Mouse (Mus musculus): ENCODE data around the gene Mta1.

DNA sequence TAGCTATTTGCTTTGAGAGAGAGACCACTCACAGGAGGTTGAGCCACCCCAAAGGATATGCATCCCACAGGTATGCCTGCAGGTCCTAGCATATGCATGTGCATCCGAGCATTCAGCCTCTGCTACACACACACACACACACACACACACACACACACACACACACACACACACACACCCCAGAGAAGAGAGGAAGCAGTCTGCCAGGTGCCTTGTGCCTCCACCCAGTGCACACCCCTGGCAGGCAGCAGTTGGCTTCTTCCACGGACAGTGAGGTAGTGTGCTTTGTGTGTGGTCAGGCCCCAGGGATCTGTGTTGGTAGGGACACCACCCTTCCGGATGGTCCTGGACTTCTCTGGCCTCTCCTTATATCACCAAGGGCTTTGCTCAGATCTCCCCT is 51.8 kb downstream of the Mta1 start:
- TF ChIP-seq GATA1 (IDR thresholded peaks at IDR 0.05; ENCODE audit: borderline replicate concordance, low read length) (no peak), FLI1 (IDR thresholded peaks at IDR 0.05; ENCODE audit: low read length) (no peak)

Data from megakaryocyte, embryonic 14.5 days (primary cell).